Mouse (Mus musculus) frontal cortex, adult 2 months (tissue): ENCODE data around the gene Zbp1. TPM values are rescaled to one million over a fixed set of nuclear protein-coding genes. Genes with fewer than 3 reads are reported as not detected.

ENCODE experiments used
- DNase-seq, 2 experiments: peaks; one replicate each; pipeline ENCODE4 v3.0.0; 2022; ENCODE audit warnings: low spot score in 1 of 2; ENCODE audit errors: extremely low spot score in 1 of 2
- polyA plus RNA-seq: library from polyadenylated mRNA; depleted of rRNA; stranded (reverse); fragments of >200 nt; gene quantifications from 2 replicates; pipeline ENCODE4 v1.2.3, GENCODE M21; 2012

Gene Zbp1
- polyA plus RNA-seq, 1 experiment, result 0.40 TPM

DNA sequence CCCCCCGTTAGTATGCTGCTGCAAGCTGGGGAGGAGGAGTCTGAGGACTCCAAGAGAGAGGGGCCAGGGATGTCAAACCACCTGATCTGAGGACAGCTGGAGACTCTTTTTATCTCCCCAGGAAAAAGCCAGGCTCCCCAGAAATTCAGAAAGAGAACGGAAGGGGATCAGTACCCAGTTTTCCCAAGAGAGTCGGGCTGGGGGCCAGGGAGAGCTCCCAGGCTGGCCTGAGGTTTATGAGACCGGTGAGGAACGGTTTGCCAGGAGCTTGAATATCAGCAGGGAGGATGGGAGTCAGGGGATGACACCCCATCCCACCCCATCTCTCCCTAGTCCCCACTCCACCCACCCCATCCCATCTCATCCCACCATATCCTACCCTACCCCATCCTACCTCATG lies 37.2 kb downstream of the Zbp1 start:
- DNase-seq, result no peak

DNA sequence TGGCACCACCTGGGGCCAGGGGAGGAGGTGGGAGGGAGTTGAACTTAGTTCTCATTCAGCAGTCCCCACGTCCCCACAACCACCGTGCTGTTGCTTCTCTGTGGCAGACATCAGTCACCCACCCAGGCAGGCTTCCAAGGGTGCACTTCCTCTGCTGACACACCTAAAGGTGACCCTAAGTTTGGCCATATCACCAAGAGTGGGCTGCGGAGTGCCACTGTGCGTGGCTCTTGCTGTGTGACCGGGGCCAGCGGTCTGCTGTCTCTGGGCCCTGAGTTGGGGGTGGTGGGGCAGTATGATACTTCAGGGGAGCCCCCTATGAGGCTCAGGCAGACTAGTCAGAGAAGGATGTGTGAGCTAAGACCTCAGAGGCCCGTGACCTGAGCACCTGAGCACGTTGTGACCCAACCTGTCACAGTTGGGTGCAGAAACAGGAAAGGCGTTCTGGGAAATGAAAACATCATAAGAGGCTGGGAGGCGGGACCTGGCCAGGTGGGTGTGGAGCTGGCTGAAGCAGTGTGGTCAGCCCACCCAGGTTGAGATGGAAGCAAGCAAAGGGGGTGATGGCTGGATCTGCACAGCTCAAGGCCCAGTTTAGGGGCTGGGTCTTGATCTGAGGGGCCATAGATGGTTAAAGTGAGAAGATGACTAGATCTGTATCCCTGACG lies 37.9 kb downstream of the Zbp1 start:
- DNase-seq, result no peak

DNA sequence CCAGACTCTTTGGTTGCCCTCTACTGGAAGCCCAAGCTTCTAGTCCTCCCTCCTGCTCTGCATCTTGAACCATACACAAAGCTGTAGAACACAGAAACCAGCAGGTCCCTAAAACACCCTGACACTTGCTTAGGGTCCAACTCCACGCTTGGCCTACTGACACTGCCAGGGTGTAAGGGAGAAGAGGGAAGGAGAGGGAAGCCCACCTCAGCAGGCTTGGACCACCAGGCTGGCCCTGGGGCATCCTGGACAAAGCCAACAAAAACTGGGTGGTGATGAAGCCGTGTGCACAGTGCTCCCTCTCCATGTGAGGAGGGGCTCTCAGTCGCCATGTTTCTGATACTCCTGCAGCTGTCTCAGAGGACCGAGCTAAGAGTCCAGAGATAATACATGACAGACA lies 38.7 kb downstream of the Zbp1 start:
- no peak for DNase-seq

DNA sequence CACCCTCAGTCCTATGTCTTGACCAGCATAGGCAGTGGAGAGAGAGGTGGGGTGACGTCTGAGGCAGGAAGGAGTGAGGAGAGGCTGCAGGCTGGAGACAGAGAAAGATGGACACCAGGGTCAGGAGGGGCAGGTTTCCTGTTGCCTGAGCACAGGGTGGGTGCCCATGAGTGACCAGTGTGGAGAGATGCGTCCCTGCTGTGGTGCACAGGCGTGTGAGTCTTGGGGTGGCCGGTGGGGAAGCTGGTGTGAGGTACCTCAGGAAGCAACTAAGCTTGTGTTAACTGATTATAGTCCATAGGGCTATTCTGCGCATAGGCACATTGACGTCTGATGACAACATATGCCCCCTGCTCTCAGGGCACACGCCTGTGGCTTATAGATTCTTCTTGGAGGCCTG lies 39.7 kb downstream of the Zbp1 start:
- no peak for DNase-seq

DNA sequence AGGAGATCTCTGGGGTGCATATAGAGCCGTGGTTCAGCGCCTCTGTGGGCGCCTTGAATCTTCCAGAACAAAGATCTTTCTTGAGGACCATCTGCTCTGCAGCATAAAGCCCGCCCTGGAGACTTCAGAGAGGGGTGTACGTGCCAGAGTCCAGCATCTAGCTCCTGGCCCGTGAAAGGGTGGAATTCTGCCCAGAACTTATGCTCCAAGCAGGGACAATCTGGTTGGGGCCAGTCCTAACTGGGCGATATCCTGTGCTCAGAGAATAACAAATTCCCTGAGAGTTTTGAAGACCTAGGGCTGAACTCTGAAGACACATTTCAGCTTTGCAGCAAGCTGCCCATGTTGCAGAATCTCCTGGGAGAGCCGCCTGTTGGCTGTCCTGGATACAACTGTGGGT lies 40.8 kb downstream of the Zbp1 start:
- no peak for DNase-seq

DNA sequence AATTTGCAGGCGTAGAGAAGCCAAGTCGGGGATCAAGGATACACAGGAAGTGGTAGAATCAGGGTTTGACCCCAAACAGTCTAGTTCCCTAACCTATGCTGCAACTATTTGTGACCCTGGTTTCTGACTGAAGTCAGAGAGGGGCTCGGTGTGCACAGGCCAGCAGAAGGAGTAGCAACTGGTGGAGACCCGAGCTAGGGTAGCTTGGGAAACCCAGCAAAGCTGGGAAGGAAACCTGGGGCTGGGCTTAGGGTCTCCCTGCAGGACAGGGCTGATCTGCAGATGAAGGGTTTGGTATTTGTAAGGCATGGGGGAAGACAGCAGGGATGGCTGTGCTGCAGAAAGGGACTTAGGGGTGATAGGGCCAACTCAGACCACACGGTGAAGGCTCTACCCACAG lies 41.2 kb downstream of the Zbp1 start:
- DNase-seq, result no peak

DNA sequence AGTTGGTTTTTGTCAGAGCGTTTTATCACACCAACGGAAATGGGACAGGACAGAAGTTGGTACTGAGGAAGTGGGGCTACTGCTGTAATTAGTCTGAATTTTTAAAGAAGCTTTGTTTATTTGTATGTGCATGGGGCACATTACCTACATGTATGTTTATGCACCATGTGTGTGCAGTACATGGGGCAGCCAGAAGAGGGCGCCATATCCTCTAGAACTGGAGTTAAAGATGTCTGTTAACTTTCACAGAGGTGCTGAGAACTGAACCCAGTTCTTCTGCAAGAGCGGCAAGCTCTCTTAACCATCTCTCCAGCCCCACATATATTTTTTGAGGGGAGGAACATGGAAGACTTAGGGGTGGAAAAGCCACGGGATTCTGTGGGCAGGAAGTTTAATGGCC lies 43.0 kb downstream of the Zbp1 start:
- DNase-seq, result no peak

- DNase-seq, result no peak
Observed at GRCm38 (mm10) chr2:173174569-173174968, 44.2 kb downstream of the Zbp1 start.

DNA sequence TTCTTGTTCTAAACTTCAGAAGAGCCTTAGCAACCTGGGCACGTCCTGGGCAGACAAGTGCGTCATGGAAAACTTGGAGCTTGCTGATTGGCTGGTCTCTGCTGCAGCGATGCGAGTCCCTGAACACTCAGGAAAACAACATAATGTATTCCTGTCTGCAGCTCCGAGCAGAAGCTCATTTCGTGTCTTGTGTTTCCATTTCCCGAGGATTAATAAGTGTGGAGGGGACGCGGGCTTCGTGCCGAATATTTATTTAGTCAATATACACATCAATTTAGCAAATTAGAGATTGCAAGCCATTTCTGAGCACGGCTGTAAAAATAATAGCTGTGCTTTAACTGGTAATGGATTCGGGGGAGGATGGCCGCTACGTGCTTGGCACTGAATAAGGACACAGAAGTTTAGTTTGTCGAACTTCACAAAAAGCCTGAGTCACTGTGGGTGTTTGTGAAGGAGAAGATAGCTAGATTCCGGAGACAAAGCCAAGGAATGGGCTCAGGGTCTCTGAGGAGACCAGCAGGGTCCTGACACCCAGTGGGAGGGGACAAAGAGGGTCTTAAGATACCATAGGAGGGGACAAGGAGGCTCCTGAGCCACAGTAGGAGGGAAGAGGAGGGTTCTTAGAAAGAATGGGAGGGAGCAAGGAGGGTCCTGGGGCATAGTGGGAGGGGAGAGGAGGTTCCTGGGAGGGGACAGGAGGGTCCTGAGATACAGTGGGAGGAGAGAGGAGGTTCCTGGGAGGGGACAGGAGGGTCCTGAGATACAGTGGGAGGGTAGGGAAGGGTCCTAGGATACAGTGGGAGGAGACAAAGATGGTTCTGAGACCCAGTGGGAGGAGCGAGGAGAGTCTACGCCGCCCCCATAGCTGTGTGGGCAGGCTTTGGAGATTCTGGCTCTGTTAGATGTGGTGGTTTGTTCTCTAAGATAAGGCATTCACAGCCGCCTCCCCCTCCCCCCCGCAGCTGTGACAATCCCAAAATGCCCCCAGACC lies 44.9 kb downstream of the Zbp1 start:
- DNase-seq, result peak; percentile 80 to 84

DNA sequence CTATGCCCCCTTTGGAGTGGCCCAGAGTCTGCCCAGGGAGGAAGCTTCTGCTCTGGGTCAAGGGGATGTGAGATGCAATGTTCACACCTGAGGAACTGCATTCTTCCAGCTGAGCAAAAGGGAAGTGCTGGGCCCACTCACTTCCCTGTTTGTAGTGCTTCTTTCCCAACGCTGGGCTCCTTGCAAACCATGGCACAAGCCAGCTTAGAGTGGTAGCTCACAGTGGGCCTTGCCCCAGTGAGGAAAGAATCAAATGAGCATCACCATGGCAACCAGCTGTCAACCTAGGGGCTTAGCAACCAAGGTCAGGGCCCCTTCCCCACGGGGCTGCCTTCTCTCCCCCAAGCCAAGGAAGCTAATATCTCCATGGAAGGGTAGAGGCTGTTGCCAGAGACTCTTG lies 45.7 kb downstream of the Zbp1 start:
- no peak for DNase-seq

DNA sequence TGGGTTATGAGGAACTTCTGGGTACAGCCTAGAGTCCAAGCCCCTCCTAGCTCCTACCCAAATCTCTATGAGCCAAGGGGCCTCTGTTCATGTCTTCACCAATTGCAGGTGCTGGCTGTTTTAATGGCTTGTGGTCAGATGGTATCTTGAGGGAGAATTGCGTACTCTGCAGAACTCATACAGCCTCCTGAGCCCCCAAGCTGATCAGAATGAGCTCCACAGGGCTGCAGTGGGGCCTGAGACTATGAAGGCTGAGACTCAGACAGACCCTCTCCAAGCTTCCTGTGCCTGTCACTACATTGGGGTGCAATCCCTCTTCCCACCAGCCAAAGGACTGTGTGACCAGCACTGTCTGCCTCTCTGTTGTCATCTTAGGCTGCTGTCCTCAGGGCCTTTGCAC lies 46.3 kb downstream of the Zbp1 start:
- no peak for DNase-seq

DNA sequence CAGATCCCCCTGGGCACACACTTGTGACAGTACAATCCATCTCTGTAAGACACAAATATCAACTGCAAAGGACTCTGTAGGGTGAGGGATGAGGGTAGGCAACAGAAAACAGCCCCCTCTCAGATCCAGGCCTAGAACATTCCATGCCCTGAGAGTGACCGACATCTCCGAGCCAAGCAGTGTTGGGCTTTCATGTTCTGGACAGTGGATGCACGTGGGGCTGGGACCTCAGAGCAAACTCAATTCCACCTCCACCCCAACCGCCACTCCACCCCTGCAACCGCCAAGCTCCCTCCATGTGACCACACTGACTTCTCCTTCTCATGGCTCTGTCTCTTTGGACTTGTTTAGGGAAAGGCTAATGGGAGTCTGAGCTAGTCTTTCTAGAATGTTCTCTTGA lies 46.8 kb downstream of the Zbp1 start:
- no peak for DNase-seq

DNA sequence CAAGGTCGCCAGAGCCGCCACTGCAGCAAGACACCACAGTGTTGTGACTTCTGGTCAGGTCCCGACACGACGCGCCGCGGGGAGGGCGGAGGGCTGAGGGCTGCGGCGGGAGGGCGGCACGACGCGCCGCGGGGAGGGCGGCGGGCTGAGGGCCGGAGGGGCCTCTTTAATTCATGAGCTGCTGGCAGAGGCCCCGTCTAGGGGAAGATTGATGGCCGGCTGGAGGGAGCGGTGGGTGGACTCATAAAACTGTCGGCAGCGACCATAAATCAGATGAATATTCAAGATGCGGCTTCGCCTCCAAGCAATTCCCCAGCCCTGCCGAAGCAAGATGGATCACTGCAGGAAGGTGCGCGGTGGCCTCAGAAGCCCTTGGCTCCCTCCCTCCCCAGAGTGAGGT lies 47.3 kb downstream of the Zbp1 start:
- peak in 1 of 2 experiments; percentile 58 for DNase-seq

GRCm38 (mm10) chr2:173170715-173171114 lies 48.0 kb downstream of the Zbp1 start:
- DNase-seq, result no peak

DNA sequence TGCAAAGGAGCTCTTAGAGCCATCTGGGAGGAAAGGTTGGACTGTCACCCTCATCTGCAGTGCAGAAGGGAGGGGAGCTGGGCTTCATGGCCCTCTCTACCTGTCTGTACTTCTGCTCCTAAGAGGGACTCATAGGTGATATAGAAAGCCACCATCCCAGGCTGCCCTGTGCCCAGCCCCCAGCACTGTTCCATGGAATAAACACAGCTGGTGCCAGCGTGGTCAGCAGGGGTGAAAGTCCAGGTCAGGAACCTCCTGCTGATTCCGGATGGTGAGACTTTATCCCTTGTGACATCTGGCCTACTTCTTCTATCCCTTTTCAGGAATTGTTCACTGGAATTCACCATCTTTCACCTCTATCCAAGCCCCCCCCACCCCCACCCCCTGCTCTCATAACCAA lies 48.6 kb downstream of the Zbp1 start:
- DNase-seq, result no peak

DNA sequence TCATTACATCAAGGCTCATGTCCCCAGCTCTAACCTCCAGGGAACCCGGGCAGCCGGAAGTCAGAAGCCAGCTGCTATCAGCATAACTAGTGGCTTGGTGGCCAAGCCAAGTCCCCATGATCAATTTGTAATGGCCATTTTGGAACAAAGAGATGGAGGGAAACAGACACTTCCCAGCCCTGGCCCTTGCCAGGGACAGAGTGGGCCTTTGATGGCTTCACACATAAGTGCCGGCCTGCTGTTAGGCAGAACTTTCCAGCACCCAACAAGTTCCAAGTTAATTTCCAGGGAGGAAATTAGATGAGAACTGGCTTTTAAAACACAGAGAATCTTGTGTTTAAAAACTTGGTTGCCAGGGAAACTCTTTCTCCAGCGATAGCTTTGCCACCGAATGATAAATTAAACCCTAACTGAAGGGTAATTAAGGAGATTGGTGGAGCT lies 50.3 kb downstream of the Zbp1 start:
- peak in 1 of 2 experiments; percentile 50 for DNase-seq

DNA sequence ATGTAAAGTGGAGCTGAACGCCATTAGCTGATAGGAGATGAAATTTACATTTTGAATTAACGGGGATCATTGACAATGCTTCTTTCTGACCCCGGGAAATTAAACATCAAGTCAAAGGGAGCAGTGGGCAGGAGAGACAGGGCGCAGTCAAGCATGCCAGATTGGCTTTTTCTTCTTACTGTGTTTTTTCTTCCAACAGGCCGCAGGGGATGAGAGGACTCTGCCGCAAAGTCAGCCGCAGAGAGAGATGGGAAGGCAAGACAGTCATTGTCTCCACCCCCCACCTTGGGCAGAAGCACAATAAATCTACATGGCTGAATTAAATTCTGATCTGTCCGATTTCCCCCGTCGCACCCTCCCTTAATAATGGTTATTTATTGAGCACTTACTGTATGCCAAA lies 53.4 kb downstream of the Zbp1 start:
- no peak for DNase-seq

GRCm38 (mm10) chr2:173164946-173165345 lies 53.8 kb downstream of the Zbp1 start:
- no peak for DNase-seq

- DNase-seq, result no peak
Observed at GRCm38 (mm10) chr2:173164358-173164757, 54.4 kb downstream of the Zbp1 start.

GRCm38 (mm10) chr2:173163380-173163779 lies 55.3 kb downstream of the Zbp1 start:
- DNase-seq, result no peak

GRCm38 (mm10) chr2:173159354-173160311 lies 59.1 kb downstream of the Zbp1 start:
- DNase-seq, result peak in 1 of 2 experiments; percentile 69
